Mouse (Mus musculus): ENCODE results near the gene Prelp.

DNA sequence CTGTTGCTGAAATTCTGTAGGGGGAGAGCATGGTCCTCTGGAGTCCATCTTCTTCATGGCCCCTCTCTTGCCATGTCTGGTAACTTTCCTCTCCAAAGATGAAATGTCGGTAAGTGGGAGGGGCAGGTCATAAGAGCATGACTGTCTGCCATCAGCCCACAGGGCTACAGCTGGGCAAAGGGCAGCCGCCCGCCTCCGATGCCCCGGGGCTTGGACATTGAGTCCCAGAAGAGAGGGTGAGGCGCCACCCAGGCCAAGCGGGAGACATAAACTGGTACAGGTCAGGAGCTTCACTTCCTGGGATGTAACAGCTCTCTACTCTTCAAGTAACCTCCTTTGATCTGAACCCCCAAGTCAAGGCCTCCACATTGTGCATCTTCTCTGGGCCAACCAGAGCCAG is 44.3 kb downstream of the Prelp start:
- TF ChIP-seq POLR2A (IDR thresholded peaks at IDR 0.05; ENCODE audit: insufficient read depth, low read depth, low read length), result no peak
- TF ChIP-seq CTCF (IDR thresholded peaks at IDR 0.05), result no peak
- no peak for TF ChIP-seq EP300 (IDR thresholded peaks at IDR 0.05; ENCODE audit: insufficient read depth, low read depth, low read length)
